Mouse (Mus musculus) neural tube, embryonic 11.5 days (tissue): ENCODE measurements at regions not wholly inside any gene's neighbourhood (a gene's known extent, or its start where the extent isn't known, plus 50 kb on each side); places are given as distances from the start of the nearest gene placed in this dataset.
"Not testable (repeated sequence)": the region's sequence is repeated elsewhere in the genome, so short reads cannot be mapped to it uniquely, and the experiment has no call there.

Experiments
- ATAC-seq: fragments of 200-750 bp; cut with Nextera tagmentation; 2 replicates; pipeline ENCODE4 v1.8.0; 2017; ENCODE audit warnings: moderate number of reproducible peaks, mild to moderate bottlenecking, moderate TSS enrichment, moderate library complexity; ENCODE audit not compliant: insufficient read depth, low FRiP score, low TSS enrichment
- DNase-seq: peaks from one replicate; pipeline ENCODE4 v3.0.0-alpha.2; 2015; ENCODE audit warnings: low spot score
- H3K27ac ChIP-seq: fragments of 300-500 bp; sonication (generic); 2 replicates; pipeline ENCODE4 v1.5.1; 2014; ENCODE audit warnings: low read depth, mild to moderate bottlenecking, low read length
- H3K27me3 ChIP-seq: fragments of 300-500 bp; sonication (generic); 2 replicates; pipeline ENCODE4 v1.6.1; 2014; ENCODE audit warnings: mild to moderate bottlenecking, low read length, mixed read lengths; ENCODE audit not compliant: control insufficient read depth, insufficient read depth
- H3K36me3 ChIP-seq: fragments of 300-500 bp; sonication (generic); 2 replicates; pipeline ENCODE4 v1.6.1; 2014; ENCODE audit warnings: mild to moderate bottlenecking, low read length, moderate library complexity, mixed read lengths; ENCODE audit not compliant: control insufficient read depth, insufficient read depth
- H3K4me1 ChIP-seq: fragments of 300-500 bp; sonication (generic); 2 replicates; pipeline ENCODE4 v1.6.1; 2014; ENCODE audit warnings: low read length, mixed read lengths; ENCODE audit not compliant: control insufficient read depth, insufficient read depth
- H3K4me2 ChIP-seq: fragments of 300-500 bp; sonication (generic); 2 replicates; pipeline ENCODE4 v1.6.1; 2014; ENCODE audit warnings: low read depth, mild to moderate bottlenecking, moderate library complexity
- H3K4me3 ChIP-seq: fragments of 300-500 bp; sonication (generic); 2 replicates; pipeline ENCODE4 v1.5.1; 2014; ENCODE audit warnings: low read depth, low read length
- H3K9ac ChIP-seq: fragments of 300-500 bp; sonication (generic); 2 replicates; pipeline ENCODE4 v1.6.1; 2014; ENCODE audit warnings: mild to moderate bottlenecking, low read length
- H3K9me3 ChIP-seq: fragments of 300-500 bp; sonication (generic); 2 replicates; pipeline ENCODE4 v1.6.1; 2016; ENCODE audit warnings: low read length; ENCODE audit not compliant: control insufficient read depth
- WGBS: fragments of 180-500 bp; shearing (Covaris S2); extraction: QIAGEN DNeasy Blood & Tissue Kit; methylation state at CpG from one replicate; pipeline ENCODE4 v1.1.7; 2014; 5-methylcytosine and 5-hydroxymethylcytosine counted together

DNA sequence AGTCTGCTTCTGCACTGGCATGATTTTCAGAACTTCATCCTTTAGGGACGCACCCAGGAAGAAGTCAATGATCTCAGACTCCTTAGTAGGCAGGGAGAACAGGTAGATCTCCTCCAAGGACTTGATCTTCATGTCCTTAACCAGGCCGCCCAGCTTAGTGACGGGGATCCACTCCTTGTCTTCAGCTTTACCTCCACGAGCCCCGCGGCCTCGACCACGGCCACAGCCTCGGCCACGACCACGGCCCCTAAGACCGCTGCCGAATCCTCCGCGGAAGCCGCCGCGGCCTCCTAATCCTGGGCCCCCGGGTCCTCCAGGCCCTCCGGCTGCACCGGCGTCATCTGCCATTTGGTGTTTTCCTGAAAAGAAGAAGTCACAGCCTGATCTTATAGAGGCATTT is 128.0 kb upstream of the Stt3b start:
- not testable (repeated sequence) for H3K4me2 ChIP-seq, H3K36me3 ChIP-seq, H3K9ac ChIP-seq, H3K27me3 ChIP-seq, H3K4me1 ChIP-seq, H3K27ac ChIP-seq, H3K4me3 ChIP-seq, H3K9me3 ChIP-seq, ATAC-seq, DNase-seq
- 93% methylated on average over 22 of the region's 22 CpGs for WGBS

DNA sequence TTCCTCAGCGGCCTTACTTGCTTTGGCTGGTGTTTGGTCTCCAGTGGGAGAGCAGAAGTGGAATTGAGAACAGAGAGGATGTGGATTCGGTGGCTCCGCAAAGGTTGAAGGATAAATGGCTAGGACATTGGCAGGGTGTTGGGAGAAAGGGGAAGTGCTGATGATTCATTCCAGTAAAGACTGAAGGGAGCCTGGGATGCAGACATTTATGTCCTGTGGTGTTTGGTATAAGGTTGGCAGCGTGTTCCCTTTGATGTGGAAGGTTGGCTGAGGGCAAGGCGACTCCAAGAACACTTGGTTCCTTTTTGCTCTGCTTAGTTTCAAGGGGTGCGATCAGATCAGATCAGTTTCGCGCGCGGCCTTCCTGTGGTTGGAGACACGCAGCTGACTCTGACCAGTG is 136.5 kb upstream of the Stt3b start:
- no peak for ATAC-seq
- Histone ChIP-seq H3K9ac (no peak overlapping the region), H3K4me1 (peaks cover 2% of the 10 kb centered on the region; the same call in 1 of the 2 replicates), H3K4me2 (no peak overlapping the region), H3K9me3 (no peaks in the 10 kb centered on the region), H3K27me3 (no peaks in the 10 kb centered on the region), H3K27ac (no peak overlapping the region), H3K36me3 (no peaks in the 10 kb centered on the region), H3K4me3 (no peak overlapping the region)
- 82% methylated on average over 11 of the region's 11 CpGs for WGBS
- no peak for DNase-seq

DNA sequence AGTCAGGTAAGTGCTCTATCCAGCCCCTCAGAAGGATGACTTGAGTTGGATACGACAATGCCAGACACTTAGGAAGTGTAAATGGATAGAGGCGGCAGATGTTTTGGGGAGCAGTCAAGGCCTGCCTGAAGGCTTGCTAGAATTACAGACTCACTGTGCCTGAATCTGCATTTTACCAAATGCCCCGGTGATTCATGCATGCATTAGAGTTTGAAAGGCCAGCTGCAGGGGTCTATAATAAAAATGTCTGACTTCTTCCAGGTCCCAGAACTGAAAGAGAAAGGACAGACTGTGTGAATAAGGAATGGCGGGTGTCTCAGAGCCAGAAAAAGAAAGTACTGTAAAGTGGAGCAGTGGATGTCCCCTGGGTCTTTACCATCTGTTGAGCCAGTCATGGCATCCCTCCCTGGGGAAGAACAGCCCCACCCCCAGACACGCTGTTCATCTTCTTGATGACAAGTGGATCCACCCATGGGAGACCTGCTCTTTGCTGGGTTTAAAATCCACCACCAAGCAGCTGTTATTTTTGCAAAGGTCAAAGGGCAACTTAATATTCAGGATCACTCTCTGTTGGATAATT is 140.6 kb upstream of the Stt3b start:
- Histone ChIP-seq H3K9me3 (no peaks in the 10 kb centered on the region), H3K9ac (no peak overlapping the region), H3K4me3 (no peak overlapping the region), H3K27ac (no peak overlapping the region), H3K36me3 (no peaks in the 10 kb centered on the region), H3K27me3 (no peaks in the 10 kb centered on the region), H3K4me1 (peaks cover 2% of the 10 kb centered on the region; the same call in 1 of the 2 replicates), H3K4me2 (no peak overlapping the region)
- 42% methylated on average over 5 of the region's 5 CpGs for WGBS
- ATAC-seq (peak; percentile 68), DNase-seq (peak; percentile 28)

DNA sequence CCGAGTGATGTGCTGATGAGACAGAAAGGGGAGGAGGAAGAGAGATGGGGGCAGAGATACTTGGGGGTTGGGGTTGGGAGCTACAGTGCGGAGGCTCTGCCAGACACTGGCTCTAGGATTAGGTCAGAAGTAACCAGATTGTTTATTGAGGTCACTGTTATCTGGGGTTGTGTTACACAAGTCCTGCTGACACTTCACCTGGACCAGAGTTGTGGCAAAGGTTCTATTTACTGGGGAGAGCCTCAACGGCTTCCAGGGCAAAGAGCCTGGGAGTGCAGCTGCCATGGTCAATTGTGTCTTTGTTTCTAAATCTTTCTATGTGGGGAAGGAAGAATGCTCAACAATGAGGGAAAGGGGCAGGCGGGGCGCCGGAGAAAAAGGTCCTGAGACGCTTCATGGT is 144.6 kb upstream of the Stt3b start:
- H3K27ac ChIP-seq = no peak overlapping the region
- H3K9me3 ChIP-seq = no peaks in the 10 kb centered on the region
- H3K9ac ChIP-seq = no peak overlapping the region
- WGBS = 83% methylated on average over 7 of the region's 7 CpGs
- no peak overlapping the region for H3K4me3 ChIP-seq
- H3K27me3 ChIP-seq = no peaks in the 10 kb centered on the region
- ATAC-seq = no peak
- DNase-seq = no peak
- H3K36me3 ChIP-seq = no peaks in the 10 kb centered on the region
- no peak overlapping the region for H3K4me2 ChIP-seq
- H3K4me1 ChIP-seq = peaks cover 6% of the 10 kb centered on the region; the same call in 1 of the 2 replicates

DNA sequence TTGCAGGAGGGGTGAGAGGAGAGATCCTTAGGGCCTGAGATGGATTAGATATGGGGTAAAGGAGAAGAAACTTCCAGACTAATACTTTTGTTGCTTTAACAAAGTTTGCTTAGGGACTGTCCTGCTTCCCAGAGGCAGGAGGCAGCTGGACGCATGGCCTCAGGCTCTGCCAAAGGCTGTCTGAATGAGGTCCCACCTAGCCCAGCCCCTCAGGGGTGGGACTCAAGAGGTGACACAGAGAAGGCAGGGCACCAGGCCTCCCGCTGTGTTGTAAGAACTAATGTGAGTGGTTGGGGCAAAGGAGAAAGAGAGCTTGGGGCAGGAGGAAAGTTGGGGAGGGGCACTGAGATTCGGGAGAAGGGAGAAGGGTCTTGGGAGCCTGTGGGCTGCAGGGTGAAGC is 145.9 kb upstream of the Stt3b start:
- Histone ChIP-seq H3K9ac (no peak overlapping the region), H3K27ac (no peak overlapping the region), H3K4me2 (no peak overlapping the region), H3K4me3 (no peak overlapping the region), H3K36me3 (no peaks in the 10 kb centered on the region), H3K27me3 (no peaks in the 10 kb centered on the region), H3K4me1 (0 out of 2 replicates have a peak, but pooled peaks cover 3% of the 10 kb centered on the region), H3K9me3 (no peaks in the 10 kb centered on the region)
- 28% methylated on average over 3 of the region's 3 CpGs for WGBS
- DNase-seq = no peak
- ATAC-seq = no peak

DNA sequence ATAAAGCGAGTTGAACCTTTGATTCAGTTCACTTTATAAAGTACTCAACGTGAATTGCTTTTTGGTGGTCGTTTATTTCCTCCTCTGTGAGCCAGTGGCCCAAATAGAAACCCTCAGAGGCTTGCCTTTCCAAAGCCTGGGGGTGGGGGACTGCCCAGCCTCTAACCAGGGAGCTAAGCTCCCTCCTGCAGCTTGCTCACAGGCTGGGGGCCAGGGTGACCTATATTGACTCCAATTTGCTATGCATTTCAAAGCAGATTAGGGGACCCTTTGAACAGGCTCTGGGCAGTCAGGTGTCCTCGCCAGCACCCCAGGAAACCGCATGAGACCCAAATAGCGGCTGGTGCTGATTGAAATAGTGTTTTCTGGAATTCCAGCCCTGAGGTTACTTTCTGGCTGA is 146.4 kb upstream of the Stt3b start:
- no peak for ATAC-seq
- Histone ChIP-seq H3K9me3 (no peaks in the 10 kb centered on the region), H3K36me3 (no peaks in the 10 kb centered on the region), H3K9ac (no peak overlapping the region), H3K4me3 (no peak overlapping the region), H3K27me3 (no peaks in the 10 kb centered on the region), H3K27ac (no peak overlapping the region), H3K4me1 (0 out of 2 replicates have a peak, but pooled peaks cover 3% of the 10 kb centered on the region), H3K4me2 (no peak overlapping the region)
- no peak for DNase-seq
- 21% methylated on average over 6 of the region's 6 CpGs for WGBS

DNA sequence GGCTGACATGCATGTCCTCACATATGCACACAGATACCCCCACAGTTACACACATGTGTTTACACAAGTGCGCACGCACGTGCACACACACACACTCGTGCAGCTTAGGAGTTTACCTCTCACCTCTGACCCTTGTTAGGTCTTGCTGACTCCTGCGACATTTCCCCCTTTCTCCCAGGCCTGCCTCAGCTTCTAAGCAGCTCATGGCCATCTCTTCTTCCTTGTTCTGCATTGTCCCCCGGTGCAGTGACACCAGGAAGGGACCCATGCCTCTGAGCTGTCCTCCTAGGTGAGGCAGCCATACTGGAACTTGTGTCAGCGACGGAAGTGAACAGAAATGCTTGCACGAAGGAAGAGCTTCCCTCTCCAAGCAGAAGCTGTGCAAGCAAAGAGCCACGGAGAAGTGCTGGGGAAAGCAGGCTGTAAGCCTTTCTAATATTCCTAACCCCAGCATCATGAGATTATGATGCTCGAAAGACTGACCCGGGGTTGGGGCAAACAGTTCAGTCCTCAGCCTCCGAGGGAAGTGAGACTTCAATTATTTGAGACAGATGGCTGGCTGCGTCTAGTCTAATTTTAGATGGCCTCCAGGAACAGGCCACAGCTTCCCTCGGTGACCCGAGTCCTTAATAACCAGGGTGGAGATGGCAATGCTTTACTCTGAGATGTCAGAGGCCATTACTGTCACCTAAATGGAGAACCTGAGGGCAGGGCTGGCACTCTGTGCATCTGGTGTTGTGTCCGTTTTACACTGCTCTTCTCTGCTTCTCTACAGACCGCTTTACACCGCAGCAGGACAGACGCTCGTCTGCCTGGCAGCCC is 147.9 kb upstream of the Stt3b start:
- H3K27ac ChIP-seq = no peak overlapping the region
- peak; percentile 19 for DNase-seq
- WGBS = 72% methylated on average over 21 of the region's 21 CpGs

DNA sequence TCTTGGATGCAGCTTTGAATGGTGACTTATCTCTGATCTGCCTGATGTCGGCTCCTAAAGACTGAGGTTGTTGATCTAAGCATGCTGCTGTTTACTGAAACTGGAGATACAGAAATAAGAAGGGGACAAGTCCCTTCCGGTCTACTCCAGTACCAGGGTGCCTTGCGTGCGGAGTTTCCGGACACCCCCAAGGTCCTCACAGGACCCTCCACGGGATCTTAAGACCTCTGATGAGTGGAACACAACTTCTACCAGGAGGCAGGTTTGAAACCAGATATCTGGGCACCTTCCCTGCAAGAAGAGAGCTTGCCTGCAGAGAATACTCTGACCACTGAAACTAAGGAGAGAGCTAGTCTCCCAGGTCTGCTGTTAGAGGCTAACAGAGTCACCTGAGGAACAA is 148.9 kb upstream of the Stt3b start:
- not testable (repeated sequence) for H3K4me1 ChIP-seq, H3K36me3 ChIP-seq, H3K27me3 ChIP-seq, H3K9ac ChIP-seq, DNase-seq, H3K4me2 ChIP-seq, H3K27ac ChIP-seq, H3K9me3 ChIP-seq, ATAC-seq, H3K4me3 ChIP-seq
- 93% methylated on average over 6 of the region's 6 CpGs for WGBS

More for the DNA sequence above, 147.9 kb upstream of the Stt3b start:
- ATAC-seq = no peak
- Histone ChIP-seq H3K9me3 (no peaks in the 10 kb centered on the region), H3K4me2 (no peak overlapping the region), H3K4me1 (0 out of 2 replicates have a peak, but pooled peaks cover 3% of the 10 kb centered on the region), H3K36me3 (no peaks in the 10 kb centered on the region), H3K9ac (no peak overlapping the region), H3K4me3 (no peak overlapping the region), H3K27me3 (no peaks in the 10 kb centered on the region)

DNA sequence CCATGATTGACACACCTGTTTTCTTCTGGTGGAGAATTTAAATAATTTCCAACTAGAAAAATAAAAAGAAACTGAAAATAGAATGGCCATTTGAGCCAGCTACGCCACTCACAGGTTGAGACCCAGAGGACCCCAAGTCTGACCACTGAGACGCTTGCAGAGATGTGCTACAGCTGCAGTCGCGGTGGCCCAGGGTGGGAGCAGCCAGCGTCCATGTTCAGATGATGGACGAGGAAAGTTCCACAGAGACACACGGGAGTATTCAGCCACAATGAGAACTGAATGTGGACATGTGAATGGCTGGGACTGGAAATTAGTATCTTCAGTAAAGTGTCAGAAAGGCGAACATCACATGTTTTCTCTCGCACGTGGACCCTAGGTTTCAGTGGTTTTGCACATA is 155.1 kb upstream of the Stt3b start:
- no peak overlapping the region for H3K9ac ChIP-seq
- ATAC-seq (no peak), DNase-seq (no peak)
- H3K36me3 ChIP-seq = no peaks in the 10 kb centered on the region
- no peaks in the 10 kb centered on the region for H3K27me3 ChIP-seq
- no peak overlapping the region for H3K4me2 ChIP-seq
- no peak overlapping the region for H3K4me3 ChIP-seq
- H3K4me1 ChIP-seq = no peaks in the 10 kb centered on the region
- no peaks in the 10 kb centered on the region for H3K9me3 ChIP-seq
- 93% methylated on average over 10 of the region's 10 CpGs for WGBS
- H3K27ac ChIP-seq = no peak overlapping the region
